Mouse (Mus musculus): Measurements from ENCODE around the gene Muc3a.

The Muc3a gene

DNA sequence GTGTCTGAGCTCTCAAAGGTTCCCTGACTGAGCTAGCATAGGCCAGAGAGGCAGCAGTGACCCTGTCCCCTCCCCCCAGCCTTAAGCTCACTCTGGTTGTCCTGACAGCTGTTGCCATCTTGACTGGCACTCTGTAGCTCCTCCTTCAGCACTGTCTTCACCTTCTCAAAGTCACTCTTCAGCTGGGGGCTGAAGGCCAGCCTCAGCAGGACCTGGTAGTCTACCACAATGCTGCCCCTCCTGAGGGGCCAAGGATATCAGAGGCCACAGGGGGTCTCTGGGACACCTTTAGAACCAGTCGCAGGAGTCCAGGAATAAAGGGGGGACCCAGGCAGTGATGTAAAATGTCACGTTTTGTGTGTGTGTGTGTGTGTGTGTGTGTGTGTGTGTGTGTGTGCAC lies at the start of gene Muc3a:
Gene Muc3a, minus strand, starts transcription at position 101 of the 400 bp plus-strand sequence.
- in situ Hi-C loops (cut with MboI; ENCODE audit: low sequenced_read_pairs): no loop called here

DNA sequence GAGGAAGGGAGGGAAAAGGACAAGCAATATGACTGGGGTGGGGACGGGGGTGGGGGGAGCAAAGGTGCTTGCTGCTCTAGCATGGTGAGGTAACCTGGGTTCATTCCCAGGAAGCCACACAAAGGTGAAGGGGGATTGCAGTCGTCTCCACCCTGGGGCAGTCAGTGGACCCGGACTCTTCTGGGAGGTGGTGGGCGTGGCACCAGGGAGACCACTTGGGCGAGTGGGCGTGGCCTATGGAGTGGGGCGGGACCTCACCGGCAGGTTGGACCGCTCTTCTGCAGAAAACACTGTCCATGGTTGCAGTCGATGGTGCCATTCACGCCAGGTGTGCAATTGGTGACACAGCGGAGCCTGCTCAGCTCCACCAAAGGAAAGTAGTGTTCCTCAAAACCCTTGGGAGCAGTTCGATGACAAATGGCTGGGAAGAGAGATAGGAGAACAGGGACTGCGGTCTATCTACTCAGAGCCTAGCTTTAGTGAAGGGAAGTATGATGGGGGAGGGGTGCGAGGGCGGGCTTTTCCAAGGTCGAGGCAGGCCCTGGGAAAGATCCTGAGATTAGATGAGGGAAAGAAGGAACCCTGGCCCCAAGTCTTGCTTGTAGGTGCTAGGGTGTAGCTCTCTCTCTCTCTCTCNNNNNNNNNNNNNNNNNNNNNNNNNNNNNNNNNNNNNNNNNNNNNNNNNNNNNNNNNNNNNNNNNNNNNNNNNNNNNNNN lies 917 bp downstream of the Muc3a start:
- in situ Hi-C loops (cut with MboI; ENCODE audit: low sequenced_read_pairs): no loop called here

DNA sequence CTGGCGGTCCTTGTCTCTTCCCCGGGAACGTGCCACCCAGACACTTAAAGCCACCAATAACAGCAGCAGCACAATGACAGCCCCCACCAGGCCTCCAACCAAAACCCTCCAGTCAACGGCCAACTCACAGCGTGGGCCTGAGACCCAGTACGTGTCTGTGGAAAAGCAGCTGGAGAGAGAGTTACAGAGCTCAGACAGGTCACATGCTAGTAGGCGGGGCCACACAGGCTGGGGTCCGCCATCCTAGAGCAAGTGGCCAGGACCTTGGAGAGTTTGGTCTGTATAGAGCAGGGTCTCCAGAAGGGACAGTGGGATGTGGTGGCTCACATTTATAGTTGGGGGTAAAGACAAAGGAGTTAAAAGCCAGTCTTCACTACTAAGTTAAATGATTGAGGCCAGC lies 1.5 kb downstream of the Muc3a start:
- in situ Hi-C loops (cut with MboI; ENCODE audit: low sequenced_read_pairs): no loop called here

DNA sequence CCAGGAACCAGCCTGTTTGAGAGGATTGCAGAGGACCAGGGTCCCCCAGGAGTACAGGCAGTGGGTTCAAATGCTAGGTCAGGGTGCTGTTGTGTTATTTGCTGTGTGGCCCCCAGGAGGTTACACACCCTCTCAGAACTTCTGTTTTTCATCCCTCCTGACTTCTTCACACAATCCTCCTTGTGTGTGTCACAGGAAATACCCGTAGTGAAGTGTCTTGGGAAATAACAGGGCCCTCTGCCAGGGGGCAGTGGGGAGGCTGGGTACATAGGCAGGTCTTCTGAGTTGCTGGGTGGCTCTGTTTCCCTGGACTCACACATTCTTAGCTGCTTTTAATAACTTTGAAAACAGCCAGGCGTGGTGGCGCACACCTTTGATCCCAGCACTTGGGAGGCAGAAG lies 6.9 kb downstream of the Muc3a start:
- in situ Hi-C loops (cut with MboI; ENCODE audit: low sequenced_read_pairs): no loop called here

DNA sequence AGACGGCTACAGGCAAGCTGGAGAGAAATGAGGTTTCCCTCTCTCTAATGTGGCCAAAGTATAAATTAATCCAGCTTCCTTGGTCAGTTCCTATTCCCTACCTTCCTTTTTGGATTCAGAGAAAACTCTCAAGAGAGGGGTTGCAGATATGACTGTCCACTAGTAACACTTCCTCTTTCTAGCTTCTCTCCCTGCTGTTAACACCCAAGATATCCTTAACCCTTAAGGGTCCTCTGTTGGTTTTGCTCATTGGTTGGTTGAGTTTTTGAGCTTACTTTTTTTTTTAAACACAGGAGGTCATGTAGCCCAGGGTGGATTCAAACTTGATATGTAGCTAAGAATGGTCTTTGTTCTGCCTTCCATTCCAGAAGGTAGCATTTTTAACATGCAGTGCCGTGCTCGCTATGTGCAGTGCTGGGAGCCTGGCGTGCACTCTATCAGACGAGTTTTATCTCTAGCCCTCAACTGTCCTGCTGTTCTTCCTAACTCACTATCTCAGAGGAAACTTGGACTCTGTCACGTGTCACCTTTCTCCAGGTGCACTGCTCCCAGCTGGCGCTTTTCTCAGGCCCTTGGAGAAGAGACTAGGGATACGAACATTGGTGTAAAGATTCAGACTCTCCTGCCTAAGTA lies 17.6 kb downstream of the Muc3a start:
- in situ Hi-C loops (cut with MboI; ENCODE audit: low sequenced_read_pairs): no loop called here

DNA sequence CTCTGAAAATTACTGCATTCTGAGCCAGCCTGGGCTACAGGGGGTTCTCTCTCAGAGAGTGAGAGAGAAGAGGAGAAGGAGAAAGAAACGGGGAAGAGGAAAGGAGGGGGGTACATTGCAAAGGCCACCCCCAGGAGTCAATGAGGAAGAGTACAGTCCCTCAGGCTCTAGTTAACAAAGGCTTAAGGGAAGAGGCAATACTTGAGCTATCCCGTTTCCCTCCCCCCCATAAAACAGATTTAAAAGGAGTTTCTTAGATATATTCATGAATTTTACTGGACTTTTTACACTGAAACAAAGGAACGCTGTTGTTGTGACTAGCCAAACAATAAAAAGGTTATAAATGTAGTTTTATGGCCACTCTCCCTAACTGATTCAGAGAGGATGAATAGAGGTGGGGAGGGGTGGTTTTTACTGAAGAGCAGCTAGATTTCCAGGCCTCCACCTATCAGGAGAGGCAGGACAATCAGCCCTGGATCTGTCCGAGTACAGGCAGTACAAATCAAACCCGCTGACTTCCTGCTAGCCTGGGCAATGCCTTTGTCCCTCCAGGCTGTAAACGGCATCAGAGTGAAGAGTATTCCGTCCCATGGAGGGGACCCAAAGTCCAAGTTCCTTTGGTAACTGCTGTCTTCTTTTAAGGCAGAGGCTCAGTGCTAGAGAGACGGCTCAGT lies 18.8 kb downstream of the Muc3a start:
- in situ Hi-C loops (cut with MboI; ENCODE audit: low sequenced_read_pairs): no loop called here

DNA sequence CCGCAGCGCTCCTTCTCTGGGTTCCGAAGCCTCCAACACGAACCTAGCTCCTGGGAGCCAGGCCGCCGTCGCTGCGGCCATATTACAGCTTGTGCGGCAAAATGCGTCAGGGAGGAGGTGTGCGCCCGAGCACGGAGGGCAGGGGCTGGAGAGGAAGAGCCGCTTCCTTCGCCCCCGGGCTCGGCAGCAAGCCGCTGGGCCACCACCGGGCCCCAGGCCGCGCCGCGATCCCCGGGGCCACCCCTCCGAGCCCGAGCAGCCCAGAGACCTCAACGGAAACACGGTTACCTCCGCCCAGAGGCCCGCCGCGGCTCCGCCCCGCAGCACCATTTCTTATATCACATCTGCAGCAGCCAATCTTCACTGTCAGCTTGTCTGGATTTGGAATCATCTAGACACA lies 22.9 kb downstream of the Muc3a start:
- in situ Hi-C loops (cut with MboI; ENCODE audit: low sequenced_read_pairs): no loop called here

DNA sequence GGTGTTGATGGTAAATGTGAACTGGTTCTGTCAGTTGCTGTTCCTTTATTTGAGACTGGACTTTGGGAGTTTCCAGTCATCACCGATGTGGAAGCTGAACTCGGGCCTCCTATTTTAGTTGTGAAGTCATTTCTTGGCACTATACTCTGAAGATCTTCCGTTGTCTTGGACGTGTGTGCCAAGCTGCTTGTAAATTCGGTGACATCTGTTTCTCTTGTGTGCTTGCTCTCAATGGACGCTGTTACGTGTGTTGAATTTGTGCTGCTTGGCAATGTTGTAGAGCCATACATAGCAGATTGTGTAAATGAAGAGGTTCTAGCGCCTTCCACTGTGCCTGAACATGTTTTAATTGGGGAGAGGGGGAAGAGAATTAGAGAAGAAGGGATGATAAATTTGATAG lies 26.8 kb downstream of the Muc3a start:
- in situ Hi-C loops (cut with MboI; ENCODE audit: low sequenced_read_pairs): no loop called here

DNA sequence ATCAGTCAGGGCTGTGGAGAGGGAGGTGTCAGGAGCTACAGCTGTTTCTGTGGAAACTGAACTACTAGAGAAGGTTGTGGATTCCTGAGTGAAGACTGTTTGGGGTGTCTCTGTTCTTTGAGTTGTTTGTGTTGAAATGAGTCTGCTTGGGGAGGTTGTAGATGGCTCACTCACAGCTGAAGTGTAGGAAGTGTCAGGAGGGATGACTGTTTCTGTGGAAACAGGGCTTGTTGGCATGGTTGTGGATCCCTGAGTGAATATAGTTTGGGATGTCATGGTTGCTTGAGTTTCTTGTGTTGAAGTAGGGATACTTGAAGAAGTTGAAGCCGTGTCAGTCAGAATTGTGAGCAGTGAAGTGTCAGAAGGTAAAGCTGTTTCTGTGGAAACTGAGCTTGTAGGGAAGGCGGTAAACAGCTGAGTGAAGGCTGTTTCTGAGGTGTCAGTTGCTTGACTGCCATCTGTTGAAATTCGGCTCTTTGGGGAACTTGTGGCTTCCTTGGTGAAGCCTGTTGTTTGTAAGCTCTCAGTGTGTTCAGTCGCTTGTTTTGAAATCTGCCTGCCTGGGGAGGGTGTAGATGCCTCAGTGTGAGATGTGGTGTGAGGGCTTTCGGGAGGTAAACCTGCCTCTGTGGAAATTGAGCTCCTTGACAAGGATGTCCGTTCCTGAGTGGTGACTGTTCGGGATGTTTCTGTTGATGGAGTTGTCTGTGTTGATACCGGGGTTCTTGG lies 32.4 kb downstream of the Muc3a start:
- in situ Hi-C loops (cut with MboI; ENCODE audit: low sequenced_read_pairs): no loop called here

DNA sequence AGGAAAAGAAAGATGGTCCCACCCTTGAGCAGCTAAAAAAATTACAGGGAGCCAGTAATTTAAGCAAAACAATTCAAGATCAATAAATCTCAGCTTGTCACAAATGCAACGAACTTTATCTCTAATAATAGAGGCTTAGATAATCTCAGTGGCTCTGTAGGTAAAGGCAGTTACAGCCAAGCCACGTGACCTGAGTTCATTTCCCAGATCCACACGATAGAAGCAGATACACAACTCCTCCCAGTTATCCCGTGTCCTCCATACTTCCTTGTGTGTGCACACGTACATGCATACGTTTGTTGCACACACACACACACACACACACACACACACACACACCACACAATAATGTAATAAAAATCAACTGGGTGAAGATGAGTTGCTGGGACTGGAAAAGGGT lies 38.2 kb downstream of the Muc3a start:
- in situ Hi-C loops (cut with MboI; ENCODE audit: low sequenced_read_pairs): no loop called here

DNA sequence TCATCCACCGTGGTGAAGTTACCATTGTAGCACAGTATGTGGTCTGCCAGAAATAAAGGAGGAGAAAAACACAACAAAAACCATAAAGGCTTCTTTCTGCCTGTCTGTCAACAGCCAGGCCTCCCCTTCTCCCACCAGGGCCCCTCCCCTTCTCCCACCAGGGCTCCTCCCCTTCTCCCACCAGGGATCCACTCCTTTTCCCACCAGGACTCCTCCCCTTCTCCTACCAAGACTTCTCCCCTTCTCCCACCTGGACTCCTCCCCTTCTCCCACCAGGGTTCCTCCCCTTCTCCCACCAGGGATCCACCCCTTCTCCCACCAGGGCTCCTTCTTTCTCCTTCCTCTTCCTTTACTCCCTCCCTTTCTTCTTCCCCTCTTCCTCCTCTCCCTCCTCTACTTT lies 39.6 kb downstream of the Muc3a start:
- in situ Hi-C loops (cut with MboI; ENCODE audit: low sequenced_read_pairs): no loop called here

DNA sequence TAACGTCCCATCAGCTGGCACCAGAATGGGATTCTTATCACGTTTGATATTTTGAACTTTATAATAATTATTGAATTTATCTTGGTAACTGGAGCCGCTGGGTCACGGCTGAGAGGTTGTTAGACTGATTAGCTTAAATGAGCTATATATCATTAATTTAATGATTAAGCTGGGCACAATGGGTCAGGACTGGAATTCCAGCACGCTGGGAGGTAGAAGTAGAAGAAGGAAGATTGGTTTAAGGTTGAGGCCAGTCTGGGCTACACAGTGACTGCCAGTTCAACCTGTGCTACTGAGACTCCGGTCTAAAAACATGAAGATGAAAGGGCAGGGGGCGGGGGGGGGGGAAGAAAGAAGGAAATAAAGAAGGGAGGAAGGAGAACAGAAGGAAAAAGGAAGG lies 40.7 kb downstream of the Muc3a start:
- in situ Hi-C loops (cut with MboI; ENCODE audit: low sequenced_read_pairs): no loop called here

DNA sequence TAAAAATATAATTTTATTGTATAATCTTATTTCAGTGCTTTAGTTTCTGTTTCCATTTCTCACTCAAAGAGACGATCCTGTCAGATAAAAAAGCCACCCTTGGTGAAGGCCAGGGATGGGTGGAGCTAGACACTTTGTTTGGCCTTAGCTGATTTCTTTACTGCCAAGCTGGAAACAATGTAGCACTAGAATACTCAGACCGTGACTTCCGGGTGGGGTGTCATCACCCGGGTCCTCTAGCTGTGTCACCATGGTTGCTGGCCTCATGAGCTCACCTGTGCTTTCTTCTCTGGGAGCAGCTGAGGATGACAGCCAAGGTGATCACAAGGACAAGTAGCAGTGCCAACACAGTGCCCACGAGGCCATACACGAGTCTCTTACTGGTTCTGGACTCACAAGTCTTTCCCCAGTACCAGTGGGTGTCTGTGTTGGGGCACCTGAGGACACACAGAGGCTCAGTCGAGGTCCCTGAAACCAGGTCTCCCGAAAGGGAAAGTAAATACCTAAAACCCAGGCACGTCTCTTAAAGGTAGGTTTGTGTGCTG lies 41.3 kb downstream of the Muc3a start:
- in situ Hi-C loops (cut with MboI; ENCODE audit: low sequenced_read_pairs): no loop called here

DNA sequence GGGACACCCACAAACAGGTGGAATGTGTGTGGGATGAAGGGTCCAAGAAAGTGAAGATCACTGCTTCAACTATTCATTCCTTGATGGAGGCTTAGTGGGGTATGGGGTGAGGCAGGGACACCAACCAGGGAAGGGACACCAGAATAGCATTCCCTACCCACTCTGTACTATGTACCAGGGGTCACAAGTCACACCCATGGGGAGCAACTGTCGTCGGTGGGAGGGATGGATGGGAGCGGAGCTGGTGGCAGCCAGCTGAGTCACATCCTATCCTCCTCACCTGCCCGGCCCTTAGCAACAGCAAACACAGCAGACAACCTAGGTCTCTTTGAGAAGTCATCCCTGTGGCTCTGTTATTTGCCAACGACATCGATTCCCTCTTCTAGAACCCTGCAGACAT lies 44.6 kb downstream of the Muc3a start:
- in situ Hi-C loops (cut with MboI; ENCODE audit: low sequenced_read_pairs): no loop called here

DNA sequence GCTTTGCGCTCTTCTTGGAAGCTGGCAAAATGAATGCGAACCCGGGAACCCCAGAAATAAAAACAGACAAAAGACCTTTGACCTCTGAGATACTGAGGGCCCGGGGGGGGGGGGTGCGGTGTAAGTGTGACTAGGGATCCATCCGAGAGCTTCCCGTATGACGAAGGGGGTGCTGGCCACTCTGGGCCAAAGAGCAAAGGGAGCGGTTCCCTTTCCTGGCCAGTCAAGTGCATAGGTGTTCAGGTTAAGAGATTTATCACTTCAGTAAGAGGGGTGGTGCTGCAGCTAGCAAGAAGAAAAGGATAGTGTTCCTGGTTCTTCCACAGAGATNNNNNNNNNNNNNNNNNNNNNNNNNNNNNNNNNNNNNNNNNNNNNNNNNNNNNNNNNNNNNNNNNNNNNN lies 46.2 kb downstream of the Muc3a start:
- in situ Hi-C loops (cut with MboI; ENCODE audit: low sequenced_read_pairs): no loop called here

DNA sequence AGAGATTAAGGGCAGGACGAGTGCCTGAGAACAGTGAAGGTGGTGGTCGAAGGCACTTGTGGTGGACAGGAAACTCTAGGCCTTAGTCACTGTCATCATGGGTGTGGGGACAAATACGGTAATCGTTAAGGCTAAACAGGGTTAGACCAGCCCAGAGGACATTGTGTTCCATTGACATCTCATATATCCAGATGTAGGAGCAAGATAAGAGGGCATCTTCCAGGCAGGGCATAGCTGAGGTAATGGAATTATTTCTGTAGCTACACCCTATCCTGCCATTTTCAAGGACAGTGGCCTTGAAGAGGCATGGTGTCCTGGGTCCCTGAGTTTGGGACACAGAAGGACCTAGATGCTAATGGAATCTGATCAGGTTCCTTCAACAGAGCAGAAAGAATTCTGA lies 50.3 kb downstream of the Muc3a start:
- in situ Hi-C loops (cut with MboI; ENCODE audit: low sequenced_read_pairs): no loop called here

DNA sequence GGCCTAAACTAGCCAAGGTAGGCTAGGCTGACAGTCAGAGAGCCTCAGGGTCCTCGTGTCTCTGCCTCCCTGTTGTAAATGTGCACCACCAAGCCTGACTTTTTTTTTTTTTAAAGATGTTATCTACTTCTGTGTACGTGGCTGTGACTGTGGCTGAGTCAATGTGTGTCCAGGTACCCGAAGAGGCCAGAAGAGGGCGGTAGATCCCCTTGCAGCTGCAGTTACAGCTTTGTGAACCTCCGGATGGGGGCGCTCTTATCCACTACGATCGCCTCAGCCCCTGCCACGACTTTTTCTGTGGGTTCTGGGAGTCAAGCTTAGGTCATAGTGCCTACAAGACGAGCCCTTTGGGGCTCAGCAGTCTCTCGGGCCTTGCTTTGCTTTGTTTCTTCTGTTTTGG lies 52.7 kb downstream of the Muc3a start:
- in situ Hi-C loops (cut with MboI; ENCODE audit: low sequenced_read_pairs): no loop called here

Data from CH12F3 (cell line).